Mouse (Mus musculus) liver, embryonic 12.5 days (tissue): Measurements from ENCODE around the gene Zfp369. TPM values are rescaled to one million over a fixed set of nuclear protein-coding genes. Genes with fewer than 3 reads are reported as not detected.
"Not testable (repeated sequence)": the region's sequence is repeated elsewhere in the genome, so short reads cannot be mapped to it uniquely, and the experiment has no call there.

Experiments used
- ATAC-seq: fragments of 200-750 bp; cut with Nextera tagmentation; 2 replicates; pipeline ENCODE4 v1.8.0; 2017; ENCODE audit warnings: moderate number of reproducible peaks, mild to moderate bottlenecking, moderate library complexity
- H3K27ac ChIP-seq: fragments of 300-500 bp; sonication (generic); 2 replicates; pipeline ENCODE4 v1.5.1; 2016; ENCODE audit warnings: mild to moderate bottlenecking
- H3K27me3 ChIP-seq: fragments of 300-500 bp; sonication (generic); replicated peaks from 2 replicates; pipeline ENCODE4 v1.6.1; 2016; ENCODE audit warnings: mild to moderate bottlenecking, moderate library complexity
- H3K36me3 ChIP-seq: fragments of 300-500 bp; sonication (generic); 2 replicates; pipeline ENCODE4 v1.6.1; 2016; ENCODE audit warnings: mild to moderate bottlenecking, moderate library complexity
- H3K4me1 ChIP-seq: fragments of 300-500 bp; sonication (generic); 2 replicates; pipeline ENCODE4 v1.6.1; 2016
- H3K4me2 ChIP-seq: fragments of 300-500 bp; sonication (generic); 2 replicates; pipeline ENCODE4 v1.6.1; 2016; ENCODE audit warnings: mild to moderate bottlenecking, moderate library complexity
- H3K4me3 ChIP-seq: fragments of 300-500 bp; sonication (generic); 2 replicates; pipeline ENCODE4 v1.5.1; 2016; ENCODE audit warnings: mild to moderate bottlenecking, moderate library complexity
- H3K9ac ChIP-seq: fragments of 300-500 bp; sonication (generic); 2 replicates; pipeline ENCODE4 v1.6.1; 2016; ENCODE audit warnings: mild to moderate bottlenecking, moderate library complexity
- H3K9me3 ChIP-seq: fragments of 300-500 bp; sonication (generic); replicated peaks from 2 replicates; pipeline ENCODE4 v1.6.1; 2016; ENCODE audit warnings: mild to moderate bottlenecking, moderate library complexity
- WGBS: fragments of 180-500 bp; shearing (Covaris S2); methylation state at CpG from one replicate; pipeline ENCODE4 v1.1.7; 2016; ENCODE audit not compliant: insufficient replicate concordance; 5-methylcytosine and 5-hydroxymethylcytosine counted together
- polyA plus RNA-seq: library from polyadenylated mRNA; unstranded; fragments of >200 nt; fragmentation: Nextera tagmentation; extraction: Ambion mirVana; gene quantifications from 2 replicates; pipeline ENCODE4 v1.2.1, GENCODE M21; 2016

Zfp369 gene
- polyA plus RNA-seq, 1 experiment from 2014 or later = 6.0 TPM

DNA sequence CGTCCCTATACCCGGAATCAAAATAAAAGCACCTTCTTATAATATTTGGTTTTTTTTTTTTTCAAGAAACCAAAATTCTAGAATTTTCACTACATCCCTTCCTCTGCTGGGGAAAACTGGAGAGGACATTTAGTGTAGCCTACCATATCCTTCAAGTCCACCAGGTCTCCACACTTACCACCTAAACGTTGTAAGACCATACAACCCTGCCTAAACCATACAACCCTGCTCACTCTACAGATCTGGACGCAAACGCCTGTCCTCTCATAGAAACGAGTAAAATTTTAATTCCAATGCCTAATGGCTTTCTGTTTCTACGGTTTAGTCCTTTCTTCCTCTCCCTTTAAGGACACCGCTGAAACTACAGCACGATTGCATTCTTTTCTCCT lies 626 bp upstream of the Zfp369 start:
- WGBS = 9% methylated on average over 9 of the region's 9 CpGs
- Histone ChIP-seq H3K4me3 (peak overlapping the region; percentile 77), H3K27me3 (no peaks in the 10 kb centered on the region), H3K4me1 (peaks cover 21% of the 10 kb centered on the region), H3K9me3 (no peaks in the 10 kb centered on the region), H3K9ac (peak overlapping the region; percentile 79), H3K4me2 (peak overlapping the region; percentile 79), H3K27ac (peak overlapping the region; percentile 86), H3K36me3 (peaks cover 9% of the 10 kb centered on the region)
- 0 out of 2 replicates have a peak, but pooled peaks have one; percentile 14 for ATAC-seq

DNA sequence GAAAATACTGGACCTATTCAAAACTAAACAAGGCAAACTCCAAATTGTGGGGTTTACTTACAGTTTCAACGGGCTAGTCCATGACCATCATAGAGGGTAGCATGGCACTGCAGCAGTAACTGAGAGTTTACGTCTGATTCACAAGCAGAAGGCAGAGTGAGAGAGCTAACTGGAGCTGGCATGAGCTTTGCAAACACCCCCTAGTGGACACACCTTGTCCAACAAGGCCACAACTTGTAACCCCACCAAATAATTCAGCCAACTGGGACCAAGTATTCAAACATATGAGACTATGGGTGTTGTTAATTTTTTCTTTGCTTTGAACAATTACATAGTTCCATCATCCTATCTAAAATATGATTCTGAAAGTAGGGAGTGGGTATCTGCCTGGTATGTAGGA lies 8.2 kb downstream of the Zfp369 start:
- ATAC-seq = no peak
- Histone ChIP-seq H3K4me2 (no peak overlapping the region), H3K9me3 (peaks cover 24% of the 10 kb centered on the region; the same call in 1 of the 2 replicates), H3K27ac (no peak overlapping the region), H3K4me1 (no peaks in the 10 kb centered on the region), H3K4me3 (no peak overlapping the region), H3K36me3 (peaks cover 76% of the 10 kb centered on the region), H3K9ac (no peak overlapping the region), H3K27me3 (no peaks in the 10 kb centered on the region)
- 82% methylated on average over 2 of the region's 2 CpGs for WGBS

DNA sequence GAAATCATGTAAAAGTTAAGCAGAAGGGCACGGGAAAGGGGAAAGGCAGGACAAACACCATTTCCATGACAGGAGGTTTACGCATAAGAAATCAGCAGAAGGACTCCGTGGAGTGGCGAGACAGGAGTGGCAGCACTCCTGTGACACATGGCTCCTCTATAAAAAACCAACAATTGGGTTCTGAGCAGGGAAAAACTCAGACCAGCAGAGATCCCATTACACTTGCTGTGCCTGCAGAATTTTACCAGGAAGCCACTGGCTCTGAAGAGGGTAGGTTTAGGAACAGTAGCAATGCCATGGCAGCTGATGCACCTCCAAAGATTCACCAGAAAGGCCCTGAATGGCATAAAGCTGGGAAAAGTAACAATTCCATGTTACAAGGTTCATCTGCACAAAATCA lies 17.7 kb downstream of the Zfp369 start:
- ATAC-seq = no peak
- H3K4me1 ChIP-seq = no peaks in the 10 kb centered on the region
- H3K9ac ChIP-seq = no peak overlapping the region
- no peak overlapping the region for H3K4me3 ChIP-seq
- no peak overlapping the region for H3K4me2 ChIP-seq
- H3K36me3 ChIP-seq = peaks cover 72% of the 10 kb centered on the region
- 78% methylated on average over 4 of the region's 4 CpGs for WGBS
- H3K9me3 ChIP-seq = peaks cover 32% of the 10 kb centered on the region
- no peaks in the 10 kb centered on the region for H3K27me3 ChIP-seq
- no peak overlapping the region for H3K27ac ChIP-seq

DNA sequence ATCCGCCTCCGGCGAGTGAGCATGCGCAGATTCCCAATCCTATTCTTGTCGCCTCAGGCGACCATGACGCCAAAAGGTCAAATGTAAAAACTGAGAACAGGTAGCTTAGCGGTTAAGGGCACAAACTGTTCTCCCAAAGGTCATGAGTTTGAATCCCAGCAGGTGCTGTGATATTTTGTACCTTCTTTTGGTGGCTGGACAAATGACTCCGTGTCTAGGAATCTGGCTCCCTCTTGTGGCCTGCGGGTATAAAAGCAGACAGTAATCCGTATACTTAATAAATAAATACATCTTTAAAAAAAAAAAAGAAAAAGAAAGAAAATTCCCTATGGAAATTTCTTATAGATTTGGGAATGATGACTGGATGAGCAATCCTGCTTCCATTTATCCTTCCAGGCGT lies 32.2 kb downstream of the Zfp369 start:
- not testable (repeated sequence) for H3K9me3 ChIP-seq, H3K4me1 ChIP-seq, H3K27me3 ChIP-seq, H3K27ac ChIP-seq, H3K36me3 ChIP-seq, H3K9ac ChIP-seq, ATAC-seq
- Histone ChIP-seq H3K4me2 (peak overlapping the region; percentile 66), H3K4me3 (peak overlapping the region; percentile 27)
- WGBS = 22% methylated on average over 12 of the region's 12 CpGs

DNA sequence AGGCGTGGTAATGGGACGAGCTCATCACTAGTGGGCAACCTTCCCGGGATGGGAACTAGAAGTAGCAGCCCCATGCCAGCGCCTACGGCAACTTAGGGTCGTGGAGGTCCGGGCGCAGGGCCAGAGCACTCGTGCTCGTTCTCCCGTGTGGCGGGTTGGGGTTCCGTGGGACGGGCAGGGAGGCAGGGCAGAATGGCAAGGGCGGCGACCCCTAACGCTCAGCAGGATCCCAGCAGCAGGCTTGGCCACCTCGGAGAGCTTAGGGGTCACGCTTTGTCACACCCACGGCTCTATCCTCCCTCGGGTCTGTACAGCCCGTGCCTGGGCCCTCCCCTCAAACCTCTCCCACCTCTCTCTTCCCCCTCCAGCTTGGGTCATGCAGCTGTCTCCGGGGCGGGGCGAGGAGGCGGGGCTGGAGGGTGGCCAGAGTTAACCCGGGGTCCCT lies 32.7 kb downstream of the Zfp369 start:
- ATAC-seq = peak; percentile 62
- Histone ChIP-seq H3K27me3 (no peaks in the 10 kb centered on the region), H3K27ac (no peak overlapping the region), H3K4me2 (peak overlapping the region; percentile 66), H3K4me3 (peak overlapping the region; percentile 27), H3K4me1 (no peaks in the 10 kb centered on the region), H3K36me3 (no peaks in the 10 kb centered on the region), H3K9ac (no peak overlapping the region), H3K9me3 (no peaks in the 10 kb centered on the region)
- 23% methylated on average over 27 of the region's 27 CpGs for WGBS

DNA sequence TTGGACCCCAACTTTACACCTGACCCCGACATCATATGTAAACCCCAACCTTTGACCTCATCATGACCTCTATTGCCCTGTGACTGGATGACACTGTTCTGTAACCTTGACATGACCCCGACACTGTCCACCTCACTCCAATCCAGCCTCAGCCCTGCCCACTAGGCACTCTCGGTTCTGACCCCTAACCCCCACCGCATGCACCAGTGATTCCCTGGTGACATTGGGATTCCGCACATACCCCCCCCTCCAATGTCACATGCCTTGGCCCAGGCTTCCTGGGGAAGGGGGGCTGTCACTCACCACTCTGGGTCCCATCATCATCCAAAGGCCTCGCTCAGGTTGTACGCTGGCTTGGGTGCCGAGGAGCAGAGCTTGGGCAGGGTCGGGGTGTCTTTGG lies 33.2 kb downstream of the Zfp369 start:
- H3K9ac ChIP-seq = no peak overlapping the region

DNA sequence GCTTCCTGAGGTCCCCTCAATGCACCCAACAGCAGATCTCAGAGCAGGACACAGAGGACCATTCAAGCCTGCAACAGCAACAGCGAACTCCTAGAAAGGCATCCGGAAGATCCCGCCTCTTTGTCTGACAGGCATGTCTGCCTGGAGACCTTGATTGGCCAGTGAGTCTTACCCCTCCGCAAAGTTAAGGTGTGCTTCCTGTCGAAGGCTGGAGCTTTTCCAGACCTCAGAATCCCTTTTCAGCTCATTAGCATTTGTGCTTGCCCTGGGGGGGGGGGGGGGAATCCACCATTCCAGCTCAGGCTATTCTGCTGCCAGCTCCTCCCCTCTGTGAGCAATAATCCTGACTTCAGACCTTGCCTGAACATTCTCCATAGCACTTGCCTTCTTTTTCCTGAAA lies 69.9 kb downstream of the Zfp369 start:
- H3K9ac ChIP-seq, ATAC-seq, H3K36me3 ChIP-seq, H3K27me3 ChIP-seq, H3K4me1 ChIP-seq, H3K4me2 ChIP-seq, H3K4me3 ChIP-seq, H3K27ac ChIP-seq, H3K9me3 ChIP-seq: not testable (repeated sequence)
- 35% methylated on average over 5 of the region's 5 CpGs for WGBS

More for the DNA sequence above, 33.2 kb downstream of the Zfp369 start:
- Histone ChIP-seq H3K9me3 (no peaks in the 10 kb centered on the region), H3K27ac (no peak overlapping the region), H3K36me3 (no peaks in the 10 kb centered on the region), H3K27me3 (no peaks in the 10 kb centered on the region), H3K4me2 (no peak overlapping the region), H3K4me3 (no peak overlapping the region), H3K4me1 (no peaks in the 10 kb centered on the region)
- no peak for ATAC-seq
- 80% methylated on average over 9 of the region's 9 CpGs for WGBS

DNA sequence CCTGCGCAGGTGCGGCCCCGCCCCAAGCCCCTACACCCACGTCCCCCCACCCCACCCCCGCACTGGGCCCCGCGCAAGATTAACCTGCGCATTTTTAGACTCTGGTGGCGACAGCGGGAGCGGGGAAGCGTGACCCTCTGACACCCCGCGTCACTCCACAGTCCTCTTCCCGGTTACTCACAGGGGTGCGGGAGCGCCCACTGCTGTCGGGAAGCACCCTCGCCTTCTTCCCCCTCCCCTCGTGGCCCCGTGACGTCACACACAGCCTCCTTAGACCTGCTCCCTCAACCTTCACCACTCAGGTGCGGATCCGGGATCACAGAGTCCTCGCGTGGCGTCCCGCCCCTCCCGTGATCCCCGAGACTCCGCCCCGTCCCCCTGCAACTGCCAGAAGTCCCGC lies 73.2 kb downstream of the Zfp369 start:
- not testable (repeated sequence) for H3K9ac ChIP-seq, H3K27ac ChIP-seq, ATAC-seq, H3K36me3 ChIP-seq, H3K9me3 ChIP-seq, H3K4me1 ChIP-seq, H3K27me3 ChIP-seq
- Histone ChIP-seq H3K4me2 (peak overlapping the region; percentile 47), H3K4me3 (0 out of 2 replicates have a peak overlapping the region, but pooled peaks have one; percentile 5)
- WGBS = 5% methylated on average over 28 of the region's 33 CpGs

Other genes starting within 250 kb of the Zfp369 start
- gene Spata31d1c, start 245.8 kb upstream of the Zfp369 start, polyA plus RNA-seq = not detected in 2 replicates
- not detected in 2 replicates for gene Prss47, start 226.1 kb upstream of the Zfp369 start, polyA plus RNA-seq
- gene Mfsd14b, start 165.8 kb upstream of the Zfp369 start, polyA plus RNA-seq = 54.8 and 55.2 TPM in 2 replicates
- not detected in 2 replicates for gene Olfr465-ps1, start 140.7 kb upstream of the Zfp369 start, polyA plus RNA-seq
- gene Olfr466, start 128.6 kb upstream of the Zfp369 start, polyA plus RNA-seq = not detected in 2 replicates
- not detected in 2 replicates for gene Nlrp4f, start 72.8 kb upstream of the Zfp369 start, polyA plus RNA-seq
- not detected in 2 replicates for gene Gm10775, start 19.3 kb upstream of the Zfp369 start, polyA plus RNA-seq
- not detected in 2 replicates for gene Gm10139, start 233.9 kb downstream of the Zfp369 start, polyA plus RNA-seq